Mouse (Mus musculus): ENCODE results near the gene Dnmbp. TPM values are rescaled to one million over a fixed set of nuclear protein-coding genes. Genes with fewer than 3 reads are reported as not detected.

Dnmbp gene
- total RNA-seq, 2 experiments from 2014 or later = 9.2 to 9.3 TPM

- DNase-seq (ENCODE audit: low spot score in 2 of 2) = no peak
- no peak overlapping the region for H3K27ac ChIP-seq
- TF ChIP-seq CTCF (conservative IDR thresholded peaks at IDR 0.05) = no peak
- H3K4me3 ChIP-seq = no peak overlapping the region
These were observed 23.2 kb downstream of the Dnmbp start for GRCm38 (mm10) chr19:43916586-43917405.

- Histone ChIP-seq H3K4me3 (no peak overlapping the region), H3K27ac (no peak overlapping the region)
- no peak for DNase-seq (ENCODE audit: low spot score in 2 of 2)
- TF ChIP-seq CTCF (conservative IDR thresholded peaks at IDR 0.05) = no peak
These were observed 24.6 kb downstream of the Dnmbp start for GRCm38 (mm10) chr19:43915431-43915830.

GRCm38 (mm10) chr19:43914986-43915385 is 25.0 kb downstream of the Dnmbp start:
- no peak overlapping the region for H3K4me3 ChIP-seq
- no peak for TF ChIP-seq CTCF (conservative IDR thresholded peaks at IDR 0.05)
- no peak overlapping the region for H3K27ac ChIP-seq
- DNase-seq (ENCODE audit: low spot score in 2 of 2) = no peak

DNA sequence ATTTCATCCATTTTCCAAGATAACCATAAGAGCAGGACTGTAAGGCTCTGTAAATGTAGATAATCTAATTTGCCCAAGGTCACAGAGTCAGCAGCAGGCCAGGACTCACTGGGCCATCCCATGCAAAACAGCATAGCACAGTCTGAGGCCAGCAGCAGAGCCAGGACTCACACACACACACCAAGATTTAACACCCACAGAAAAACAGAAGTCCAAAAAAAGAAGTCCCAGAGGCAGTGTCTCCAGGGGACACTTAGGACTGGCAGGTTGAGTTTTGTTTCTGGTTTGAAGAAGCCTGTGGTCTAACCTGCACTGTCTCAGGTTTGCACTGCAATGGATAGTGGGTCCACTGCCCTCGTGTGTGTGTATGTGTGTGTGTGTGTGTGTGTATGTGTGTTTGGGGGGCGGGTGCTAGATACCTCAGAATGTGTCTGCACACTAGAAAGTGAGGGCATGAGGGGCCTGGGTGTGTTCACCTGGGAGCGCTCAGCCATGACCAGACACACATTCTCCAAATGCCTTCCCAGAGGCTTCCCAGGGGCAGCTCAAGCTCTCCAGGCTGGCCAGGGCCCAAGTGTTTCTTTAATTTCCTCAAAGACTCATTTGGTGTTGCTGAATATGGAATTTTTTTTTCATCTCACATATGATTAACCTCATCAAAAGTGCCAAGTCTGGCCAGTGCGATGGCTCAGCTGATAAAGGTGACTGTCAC is 27.1 kb downstream of the Dnmbp start:
- no peak for DNase-seq (ENCODE audit: low spot score in 2 of 2)
- Histone ChIP-seq H3K4me3 (no peak overlapping the region), H3K27ac (no peak overlapping the region)
- TF ChIP-seq CTCF (conservative IDR thresholded peaks at IDR 0.05) = no peak

DNA sequence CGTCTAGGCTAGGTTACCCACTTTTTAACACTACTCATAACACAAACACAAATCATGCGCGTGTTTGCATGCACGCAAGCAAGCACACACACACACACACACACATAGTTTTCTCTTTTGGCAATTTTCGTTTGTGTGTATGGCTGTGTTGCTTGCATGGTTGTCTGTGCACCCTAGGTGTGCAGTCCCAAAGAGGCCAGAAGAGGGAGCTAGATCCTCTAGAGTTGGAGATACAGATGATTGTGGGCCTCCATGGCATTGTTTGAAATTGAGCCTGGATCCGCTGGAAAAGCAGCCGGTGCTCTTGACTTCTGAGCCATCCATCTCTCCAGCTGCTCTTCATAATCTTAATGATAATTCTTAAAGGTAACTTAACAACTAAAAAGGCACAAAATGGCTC is 33.5 kb downstream of the Dnmbp start:
- no peak overlapping the region for H3K27ac ChIP-seq
- DNase-seq (ENCODE audit: low spot score in 2 of 2) = no peak
- no peak; the same call in 1 of the 2 replicates for TF ChIP-seq CTCF (conservative IDR thresholded peaks at IDR 0.05)
- no peak overlapping the region for H3K4me3 ChIP-seq

DNA sequence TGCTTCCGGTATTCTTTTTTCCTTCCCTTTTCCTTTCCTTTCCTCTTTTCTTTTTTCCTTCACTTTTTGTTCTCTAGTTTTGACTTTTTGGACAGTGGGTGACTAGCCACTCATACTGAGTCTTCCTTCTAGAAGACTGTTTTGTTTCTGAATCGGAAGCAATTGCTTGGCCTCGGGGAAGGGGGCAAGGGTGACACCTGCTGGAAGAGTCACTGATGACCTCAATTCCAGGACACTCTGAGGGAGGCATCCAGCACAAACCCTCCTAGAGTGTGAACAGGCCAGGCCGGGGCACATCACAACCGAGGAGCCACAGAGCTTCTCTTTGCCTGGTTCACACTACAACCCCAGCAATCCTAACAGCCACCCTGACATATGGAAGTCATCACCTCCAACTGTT is 34.0 kb downstream of the Dnmbp start:
- DNase-seq (ENCODE audit: low spot score in 2 of 2) = peak in 1 of 2 experiments; percentile 13
- Histone ChIP-seq H3K27ac (no peak overlapping the region), H3K4me3 (no peak overlapping the region)
- TF ChIP-seq CTCF (conservative IDR thresholded peaks at IDR 0.05) = peak; percentile 64

DNA sequence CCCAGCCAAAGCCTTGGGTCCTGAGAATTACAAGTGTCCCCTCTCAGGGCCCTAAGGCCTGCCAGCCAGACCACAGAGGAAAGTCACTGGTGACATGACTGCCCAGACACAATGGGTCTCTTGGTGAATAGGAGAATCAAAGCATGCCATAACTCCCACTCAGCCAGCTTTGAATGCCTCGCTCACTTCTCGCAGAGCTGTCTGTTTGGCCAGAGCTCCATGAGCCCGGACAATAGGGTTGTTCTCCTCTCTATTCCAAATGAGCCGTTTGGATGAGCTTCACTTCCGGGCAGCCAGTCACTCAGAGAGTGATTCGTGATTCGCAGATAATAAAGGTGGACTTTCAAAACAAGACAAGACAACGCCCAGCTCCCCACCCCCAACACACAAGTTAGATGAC is 34.9 kb downstream of the Dnmbp start:
- TF ChIP-seq CTCF (conservative IDR thresholded peaks at IDR 0.05) = no peak
- Histone ChIP-seq H3K27ac (no peak overlapping the region), H3K4me3 (no peak overlapping the region)
- no peak for DNase-seq (ENCODE audit: low spot score in 2 of 2)

- TF ChIP-seq CTCF (conservative IDR thresholded peaks at IDR 0.05) = no peak
- no peak overlapping the region for H3K4me3 ChIP-seq
- no peak for DNase-seq (ENCODE audit: low spot score in 2 of 2)
- no peak overlapping the region for H3K27ac ChIP-seq
These were observed 35.7 kb downstream of the Dnmbp start for GRCm38 (mm10) chr19:43904327-43904726.

DNA sequence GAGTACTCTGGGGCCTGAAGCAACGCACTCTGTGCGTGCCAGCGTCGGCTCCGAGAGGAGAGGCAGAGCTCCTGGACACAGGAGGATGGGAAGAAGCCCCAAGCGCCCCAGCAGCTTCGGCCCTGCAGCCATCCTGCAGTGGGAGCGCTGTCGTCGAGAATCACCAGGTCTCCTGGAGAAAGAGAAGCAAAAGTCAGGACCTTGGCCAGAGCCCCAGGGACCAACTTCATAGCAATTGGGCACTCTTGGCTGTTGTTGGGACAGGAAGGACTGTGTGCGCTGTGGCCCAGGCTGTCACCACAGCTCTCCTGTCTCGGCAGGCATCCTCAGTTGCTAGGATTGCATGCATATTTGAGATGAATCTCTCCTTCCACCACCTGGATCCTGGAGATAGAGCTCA is 37.1 kb downstream of the Dnmbp start:
- Histone ChIP-seq H3K27ac (no peak overlapping the region), H3K4me3 (no peak overlapping the region)
- no peak for TF ChIP-seq CTCF (conservative IDR thresholded peaks at IDR 0.05)
- DNase-seq (ENCODE audit: low spot score in 2 of 2) = no peak

- Histone ChIP-seq H3K4me3 (no peak overlapping the region), H3K27ac (no peak overlapping the region)
- no peak for TF ChIP-seq CTCF (conservative IDR thresholded peaks at IDR 0.05)
- DNase-seq (ENCODE audit: low spot score in 2 of 2) = no peak
These were observed 39.3 kb downstream of the Dnmbp start for GRCm38 (mm10) chr19:43900690-43901089.

DNA sequence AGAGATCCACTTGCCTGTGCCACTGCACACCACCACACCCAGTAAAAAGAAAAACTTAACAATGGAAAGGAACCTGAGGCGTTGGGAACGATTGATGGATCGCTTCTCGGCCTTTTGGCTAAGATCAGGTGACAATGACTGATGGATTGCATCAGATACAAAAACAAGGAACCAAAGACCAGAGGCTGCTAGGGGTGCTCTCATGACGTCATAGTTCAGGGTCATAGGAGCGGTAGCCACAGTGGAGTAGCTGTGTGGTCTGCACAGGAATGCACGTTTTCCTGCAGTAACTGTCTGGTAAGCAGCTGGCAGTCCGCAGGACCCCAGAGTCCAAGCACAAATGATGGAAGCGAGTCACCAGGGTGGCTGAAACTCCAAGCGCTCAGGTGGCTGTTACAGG is 41.4 kb downstream of the Dnmbp start:
- H3K4me3 ChIP-seq = no peak overlapping the region
- no peak for DNase-seq (ENCODE audit: low spot score in 2 of 2)
- TF ChIP-seq CTCF (conservative IDR thresholded peaks at IDR 0.05) = no peak
- H3K27ac ChIP-seq = no peak overlapping the region

- DNase-seq (ENCODE audit: low spot score in 2 of 2) = peak in 1 of 2 experiments; percentile 27
- TF ChIP-seq CTCF (conservative IDR thresholded peaks at IDR 0.05) = no peak
- Histone ChIP-seq H3K4me3 (no peak overlapping the region), H3K27ac (no peak overlapping the region)
These were observed 43.5 kb downstream of the Dnmbp start for GRCm38 (mm10) chr19:43896441-43896840.

DNA sequence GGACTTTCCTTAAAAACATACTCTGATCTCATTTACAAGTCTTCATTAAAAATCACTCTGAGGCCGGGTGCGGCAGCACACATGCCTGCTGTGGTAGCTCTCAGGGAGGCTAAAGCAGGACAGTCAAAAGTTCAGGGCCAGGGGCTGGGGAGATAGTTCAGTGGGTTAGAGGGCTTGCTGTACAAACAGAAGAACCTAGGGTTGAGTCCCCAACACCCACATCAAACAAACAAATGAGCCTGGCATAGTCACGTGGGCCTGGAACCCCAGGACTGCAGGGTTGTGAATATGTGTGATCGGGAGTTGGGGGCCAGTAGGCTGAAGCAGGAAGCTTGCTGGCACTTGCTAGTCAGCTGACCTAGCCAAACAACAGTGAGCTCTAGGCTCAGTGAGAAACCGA is 44.0 kb downstream of the Dnmbp start:
- TF ChIP-seq CTCF (conservative IDR thresholded peaks at IDR 0.05) = no peak

GRCm38 (mm10) chr19:43894821-43895220 is 45.2 kb downstream of the Dnmbp start:
- no peak for TF ChIP-seq CTCF (conservative IDR thresholded peaks at IDR 0.05)
- no peak overlapping the region for H3K27ac ChIP-seq
- H3K4me3 ChIP-seq = no peak overlapping the region
- DNase-seq (ENCODE audit: low spot score in 2 of 2) = no peak

More for the DNA sequence above, 44.0 kb downstream of the Dnmbp start:
- no peak for DNase-seq (ENCODE audit: low spot score in 2 of 2)
- no peak overlapping the region for H3K4me3 ChIP-seq
- no peak overlapping the region for H3K27ac ChIP-seq

Measured in layer of hippocampus, adult 2 months (tissue).